Mouse (Mus musculus): ENCODE data around the gene Insm2. TPM values are rescaled to one million over a fixed set of nuclear protein-coding genes. Genes with fewer than 3 reads are reported as not detected.

Gene Insm2
- polyA plus RNA-seq, 1 experiment from 2014 or later, result 0.08 TPM

DNA sequence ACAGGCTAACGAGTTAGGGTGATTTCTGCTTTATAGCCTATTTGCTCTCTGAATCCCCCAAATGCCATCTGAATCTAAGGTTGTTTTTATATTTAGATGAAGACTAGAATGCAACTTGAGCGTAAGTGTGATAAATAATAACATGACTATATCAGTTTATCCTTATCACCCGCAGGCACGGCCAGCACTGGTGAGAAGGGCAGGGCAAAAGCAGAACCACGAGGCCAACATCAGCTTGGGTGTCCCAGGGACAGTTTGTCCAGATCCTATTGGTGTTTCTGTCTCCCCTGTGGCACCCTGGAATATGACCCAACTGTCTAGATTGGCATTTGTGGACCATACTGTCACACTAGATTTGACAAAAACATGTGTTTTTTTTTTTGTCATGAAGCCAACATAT, 24.0 kb downstream of the Insm2 start:
- Histone ChIP-seq H3K27me3 (ENCODE audit: control insufficient read depth, insufficient read depth, low read length) (no peaks in the 10 kb centered on the region), H3K4me1 (ENCODE audit: control insufficient read depth, insufficient read depth, low read length) (no peaks in the 10 kb centered on the region), H3K36me3 (ENCODE audit: control insufficient read depth, insufficient read depth, low read length) (no peaks in the 10 kb centered on the region), H3K4me2 (replicated peaks; ENCODE audit: low read depth, low read length) (no peak overlapping the region), H3K27ac (ENCODE audit: low read depth, low read length) (no peak overlapping the region), H3K4me3 (ENCODE audit: low read length) (no peak overlapping the region), H3K9ac (ENCODE audit: low read depth, low read length) (no peak overlapping the region), H3K9me3 (ENCODE audit: control insufficient read depth, low read length) (no peaks in the 10 kb centered on the region)
- no peak for ATAC-seq (ENCODE audit: low FRiP score, low TSS enrichment)
- 82% methylated on average over 5 of the region's 5 CpGs for WGBS

GRCm38 (mm10) chr12:55626711-55627110, 27.5 kb downstream of the Insm2 start:
- Histone ChIP-seq H3K4me3 (ENCODE audit: low read length) (no peak overlapping the region), H3K4me2 (replicated peaks; ENCODE audit: low read depth, low read length) (no peak overlapping the region), H3K36me3 (ENCODE audit: control insufficient read depth, insufficient read depth, low read length) (no peaks in the 10 kb centered on the region), H3K9me3 (ENCODE audit: control insufficient read depth, low read length) (no peaks in the 10 kb centered on the region), H3K9ac (ENCODE audit: low read depth, low read length) (no peak overlapping the region), H3K27me3 (ENCODE audit: control insufficient read depth, insufficient read depth, low read length) (no peaks in the 10 kb centered on the region), H3K27ac (ENCODE audit: low read depth, low read length) (no peak overlapping the region), H3K4me1 (ENCODE audit: control insufficient read depth, insufficient read depth, low read length) (no peaks in the 10 kb centered on the region)
- WGBS, result 46% methylated on average over 4 of the region's 4 CpGs
- ATAC-seq (ENCODE audit: low FRiP score, low TSS enrichment), result no peak

- no peak overlapping the region for H3K27ac ChIP-seq (ENCODE audit: low read depth, low read length)
- no peaks in the 10 kb centered on the region for H3K4me1 ChIP-seq (ENCODE audit: control insufficient read depth, insufficient read depth, low read length)
- H3K9ac ChIP-seq (ENCODE audit: low read depth, low read length), result no peak overlapping the region
- no peak overlapping the region for H3K4me2 ChIP-seq (replicated peaks; ENCODE audit: low read depth, low read length)
- no peak for ATAC-seq (ENCODE audit: low FRiP score, low TSS enrichment)
- no peak overlapping the region for H3K4me3 ChIP-seq (ENCODE audit: low read length)
- H3K9me3 ChIP-seq (ENCODE audit: control insufficient read depth, low read length), result no peaks in the 10 kb centered on the region
- no peaks in the 10 kb centered on the region for H3K27me3 ChIP-seq (ENCODE audit: control insufficient read depth, insufficient read depth, low read length)
- no peaks in the 10 kb centered on the region for H3K36me3 ChIP-seq (ENCODE audit: control insufficient read depth, insufficient read depth, low read length)
- WGBS, result 93% methylated on average over 7 of the region's 7 CpGs
Measured at GRCm38 (mm10) chr12:55648011-55648525, 48.8 kb downstream of the Insm2 start.

Other genes with a start within 250 kb of the Insm2 start
- 473 and 512 TPM in 2 replicates for gene Psma6, start 215.2 kb upstream of the Insm2 start, polyA plus RNA-seq (2014; fragmentation: Nextera tagmentation; extraction: Ambion mirVana)
- gene Nfkbia, start 106.8 kb upstream of the Insm2 start, polyA plus RNA-seq (2014; fragmentation: Nextera tagmentation; extraction: Ambion mirVana), result 69.0 and 75.2 TPM in 2 replicates
- not detected in 2 replicates for gene Aldoart2, start 34.2 kb upstream of the Insm2 start, polyA plus RNA-seq (2014; fragmentation: Nextera tagmentation; extraction: Ambion mirVana)
- gene Ralgapa1, start 221.7 kb downstream of the Insm2 start, polyA plus RNA-seq (2014; fragmentation: Nextera tagmentation; extraction: Ambion mirVana), result 16.9 and 22.2 TPM in 2 replicates
- 31.6 and 36.4 TPM in 2 replicates for gene Brms1l, start 236.9 kb downstream of the Insm2 start, polyA plus RNA-seq (2014; fragmentation: Nextera tagmentation; extraction: Ambion mirVana)